Mouse (Mus musculus) spleen, adult 2 months (tissue): ENCODE measurements around the gene Atp5g1.

Experiments used
- CTCF ChIP-seq: fragments of 200-500 bp; IDR thresholded peaks from 2 replicates; pipeline ENCODE4 v1.5.1; 2011; ENCODE audit warnings: mild to moderate bottlenecking, inconsistent platforms; ENCODE audit not compliant: insufficient read depth, insufficient read length, insufficient replicate concordance; ENCODE audit errors: extremely low read depth
- POLR2A ChIP-seq: fragments of 200-500 bp; IDR thresholded peaks from 2 replicates; pipeline ENCODE4 v1.6.1; 2011; ENCODE audit warnings: low read depth, low read length, inconsistent platforms

DNA sequence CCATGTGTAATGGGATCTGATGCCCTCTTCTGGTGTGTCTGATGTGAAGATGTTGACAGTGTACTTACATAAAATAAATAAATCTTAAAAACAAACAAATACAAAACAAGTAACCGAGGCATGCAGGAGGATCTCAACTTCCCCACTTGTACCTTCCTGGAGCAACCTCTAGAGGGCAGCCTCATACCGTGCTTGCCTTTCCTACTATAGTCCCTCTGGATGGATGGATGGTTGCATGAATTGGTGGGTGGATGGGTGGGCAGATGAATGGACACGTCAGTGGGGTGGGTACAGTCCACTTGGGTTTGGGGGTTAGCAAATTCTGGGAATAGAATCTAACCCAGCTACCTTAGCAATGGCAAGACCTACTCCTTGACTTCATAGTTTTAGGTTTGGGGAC, 17.9 kb upstream of the Atp5g1 start:
- TF ChIP-seq POLR2A (no peak), CTCF (peak; percentile 72; the same call in 1 of the 2 replicates)
